Mouse (Mus musculus) layer of hippocampus, postnatal 36 days (tissue): ENCODE results near the gene Fam57b. TPM values are rescaled to one million over a fixed set of nuclear protein-coding genes. Genes with fewer than 3 reads are reported as not detected.

Experiments used
- DNase-seq, 2 experiments: peaks; one replicate each; pipeline ENCODE4 v3.0.0; 2022
- total RNA-seq, 2 experiments: library from RNA; stranded (reverse); gene quantifications; 2 replicates each; pipeline ENCODE4 v1.2.3; 2021

Fam57b gene
- total RNA-seq, 2 experiments from 2014 or later: 75.1 to 83.3 TPM

DNA sequence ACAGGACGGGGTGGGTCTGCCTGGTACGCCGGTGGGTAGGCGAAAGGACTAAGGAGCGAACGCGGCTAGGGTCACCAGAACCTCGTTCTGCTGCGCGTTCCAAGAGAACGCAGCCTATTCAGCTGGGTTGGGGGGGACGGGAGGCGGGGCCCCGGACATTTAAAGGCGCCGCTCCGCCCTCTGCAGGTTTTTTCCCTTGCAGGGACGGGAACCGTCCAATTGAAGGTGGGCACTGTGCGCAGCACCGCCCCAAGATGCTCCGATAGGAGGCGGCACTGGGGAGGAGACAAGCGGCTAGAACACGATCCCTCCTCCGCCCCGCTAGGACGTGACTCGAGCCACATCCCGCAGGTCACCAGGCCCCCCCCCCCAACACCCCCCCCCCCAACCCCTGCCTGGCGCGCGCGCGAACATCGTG is 1.6 kb downstream of the Fam57b start:
- peak; percentile 96 to 98 for DNase-seq

DNA sequence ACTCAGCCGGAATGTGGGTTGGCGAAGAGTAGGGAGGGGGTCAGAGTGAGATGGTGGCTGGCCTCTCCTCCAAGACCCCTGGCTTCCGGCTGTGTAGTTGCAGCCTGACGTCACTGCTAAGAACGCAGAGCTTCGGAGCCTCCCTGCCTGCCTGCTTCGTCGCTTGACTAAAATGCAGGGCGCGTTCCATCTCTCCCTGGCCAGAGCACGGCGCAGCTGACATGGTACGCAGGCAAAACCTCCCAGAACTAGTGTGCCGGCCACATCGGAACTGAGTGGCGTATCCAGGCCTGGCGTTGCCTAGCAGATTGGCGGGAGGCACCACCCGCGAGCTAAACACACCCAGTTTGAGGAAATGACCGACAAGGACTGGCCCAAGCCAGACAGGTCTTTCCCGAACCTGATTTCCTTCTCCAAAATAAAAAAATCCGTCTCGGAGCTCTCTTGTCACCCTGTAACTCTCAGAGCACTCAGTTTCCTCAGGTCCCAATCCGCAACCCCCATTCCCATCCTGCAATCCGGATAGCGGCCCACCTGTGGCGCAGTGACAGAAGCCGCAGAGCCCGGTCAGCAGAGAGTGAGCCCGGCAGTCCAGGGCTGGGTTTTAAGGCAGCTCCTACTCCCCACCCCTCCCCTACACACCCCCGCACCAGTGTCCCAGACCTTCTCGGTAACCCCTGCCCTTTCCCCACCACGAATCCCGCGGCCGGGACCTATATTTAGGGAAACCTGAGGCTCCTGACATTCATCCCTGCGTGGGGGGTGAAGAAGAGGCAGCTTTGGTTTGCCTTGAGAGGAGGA is 2.2 kb downstream of the Fam57b start:
- DNase-seq: peak; percentile 79 to 86

DNA sequence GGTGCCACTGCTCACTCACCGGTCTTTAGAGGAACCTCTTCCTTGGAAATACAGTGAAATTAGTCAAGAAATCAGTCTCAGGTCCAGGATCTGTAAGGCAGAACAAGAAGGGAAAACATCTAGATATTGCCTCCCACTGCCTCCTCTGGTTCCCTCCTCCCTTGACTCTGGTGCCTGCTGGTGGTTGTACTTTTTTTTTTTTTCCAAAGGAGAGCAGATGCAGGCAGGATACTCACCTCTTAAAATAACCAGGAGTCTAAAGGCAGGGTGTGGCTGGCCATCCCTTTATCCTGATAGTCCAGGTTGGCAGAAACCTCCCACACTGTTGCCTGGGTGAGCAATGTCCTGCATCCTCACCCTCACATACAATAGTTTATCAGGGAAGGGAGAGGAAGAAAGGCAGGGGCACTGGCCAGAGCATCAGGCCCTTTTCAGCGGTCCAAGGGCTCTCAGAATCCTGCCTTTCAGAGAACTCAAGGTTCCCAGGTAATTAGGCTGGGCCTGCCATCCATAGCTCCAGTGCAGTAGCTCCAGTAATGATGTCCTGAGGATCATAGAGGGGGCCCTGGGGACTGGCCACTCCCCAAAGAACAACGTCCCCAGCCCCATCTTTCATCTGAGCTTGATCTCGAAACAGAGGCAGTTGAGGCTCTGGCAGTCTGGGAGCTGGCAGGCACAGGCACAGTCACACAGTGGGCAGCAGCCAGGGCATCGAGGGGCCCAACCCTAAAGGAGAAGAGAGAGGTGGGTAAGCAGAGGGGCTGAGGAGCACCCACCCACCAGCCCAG is 3.0 kb downstream of the Fam57b start:
- DNase-seq: no peak

DNA sequence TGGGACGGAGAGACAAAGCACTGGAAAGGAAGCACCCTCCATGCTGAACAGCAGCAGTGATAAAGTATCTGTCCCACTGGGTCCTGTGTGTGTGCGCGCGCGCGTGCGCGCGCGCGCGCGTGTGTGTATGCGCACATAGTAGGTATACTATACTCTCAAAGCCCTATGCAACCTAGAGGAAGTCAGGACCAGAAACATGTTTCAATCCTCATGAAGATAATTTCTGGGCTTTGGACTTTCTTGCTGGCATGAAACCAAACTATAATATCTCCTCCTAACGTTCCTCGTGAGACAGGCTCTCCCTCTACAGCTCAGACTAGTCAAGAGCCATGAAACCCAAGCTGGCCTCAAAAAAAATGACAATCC is 3.6 kb downstream of the Fam57b start:
- no peak for DNase-seq

DNA sequence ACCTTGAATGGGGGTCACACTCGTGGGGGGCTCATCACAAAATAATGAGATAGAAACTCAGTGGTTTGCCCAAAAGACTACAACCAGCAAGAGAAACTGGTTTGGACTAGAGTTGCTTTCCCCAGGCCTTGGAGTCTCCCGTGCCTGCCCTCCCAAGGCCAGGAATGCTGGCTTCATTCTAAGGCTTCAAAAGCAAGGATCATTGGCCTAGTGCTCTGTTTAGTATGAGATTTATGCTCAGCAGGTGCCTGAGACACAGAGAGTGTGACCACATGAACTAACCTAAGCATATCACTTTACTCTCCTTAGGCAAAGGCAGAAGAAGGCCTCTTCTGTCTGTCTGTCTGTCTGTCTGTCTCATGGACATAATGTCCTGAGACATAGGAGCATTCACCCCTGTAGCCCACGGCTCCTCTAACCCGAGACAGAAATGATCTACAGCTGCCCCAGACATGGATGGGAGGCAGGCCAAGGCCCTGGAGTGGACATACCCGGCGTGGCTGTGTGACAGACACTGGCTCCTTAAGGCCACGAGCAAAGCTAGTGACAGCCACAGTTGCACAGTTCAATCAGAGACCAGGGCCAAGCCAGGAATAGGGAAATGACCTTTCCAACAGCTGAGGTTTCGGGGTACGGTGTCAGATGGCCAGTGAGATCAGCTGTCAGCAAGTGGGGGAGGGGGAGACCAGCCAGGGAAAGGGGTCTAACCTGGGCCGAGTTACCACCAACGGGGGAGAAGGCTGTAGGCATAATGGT is 4.8 kb downstream of the Fam57b start:
- no peak for DNase-seq

DNA sequence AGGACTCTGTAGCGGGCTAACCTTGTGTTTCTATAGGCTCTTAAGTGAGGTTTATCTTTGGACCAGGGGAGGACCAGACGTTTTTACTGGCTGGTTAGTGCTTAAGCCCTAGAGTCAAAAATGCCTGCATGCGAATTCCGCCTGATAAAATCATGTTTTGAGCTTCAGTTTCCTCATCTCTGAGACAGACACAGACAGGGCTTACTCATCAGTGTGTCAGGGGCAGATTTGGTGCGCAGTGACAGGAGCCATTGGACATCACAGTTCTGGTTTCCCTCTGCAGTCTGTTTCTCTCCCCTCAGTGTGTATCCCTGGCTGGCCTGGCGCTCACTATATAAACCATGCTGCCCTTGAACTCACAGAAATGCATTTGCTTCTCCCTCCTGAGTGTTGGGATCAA is 5.7 kb downstream of the Fam57b start:
- no peak for DNase-seq

DNA sequence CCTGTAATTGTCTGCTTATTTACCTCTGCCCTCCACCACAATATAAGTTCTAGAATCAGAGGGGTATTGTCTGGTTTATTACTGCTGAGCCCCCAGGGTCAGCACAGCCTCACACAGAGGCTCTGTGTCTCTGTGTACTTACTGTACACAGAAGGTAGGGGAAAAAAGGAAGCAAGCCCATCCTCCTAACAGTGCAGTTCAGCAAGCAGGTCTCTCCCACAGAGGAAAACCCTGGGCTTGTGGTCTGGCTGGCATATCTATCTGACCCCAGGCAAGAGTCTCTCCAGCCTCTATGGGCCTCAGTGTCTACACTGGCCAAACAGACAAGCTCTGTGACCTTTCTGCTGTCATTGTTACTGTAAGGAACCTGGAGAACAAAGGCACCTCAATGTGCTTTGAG is 6.3 kb downstream of the Fam57b start:
- no peak for DNase-seq

DNA sequence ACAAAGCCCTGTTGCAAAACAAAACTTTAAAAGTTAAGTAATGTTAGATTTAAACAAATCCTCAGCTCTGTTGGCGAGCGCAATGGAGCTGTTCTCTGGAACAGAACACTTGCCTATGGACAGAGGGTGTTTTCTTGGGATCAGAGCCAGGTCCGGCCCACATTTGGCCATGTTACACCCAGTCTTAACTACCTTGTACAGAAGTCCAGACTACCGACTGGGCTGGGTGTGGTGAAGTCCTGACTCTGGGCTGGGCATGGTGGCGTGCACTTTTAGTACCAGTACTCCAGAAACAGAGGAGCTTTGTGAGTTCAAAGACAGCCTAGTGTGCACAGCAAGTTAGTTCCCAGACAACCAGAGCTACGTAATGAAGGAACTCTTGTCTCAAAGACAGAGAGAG is 9.5 kb downstream of the Fam57b start:
- DNase-seq: no peak

DNA sequence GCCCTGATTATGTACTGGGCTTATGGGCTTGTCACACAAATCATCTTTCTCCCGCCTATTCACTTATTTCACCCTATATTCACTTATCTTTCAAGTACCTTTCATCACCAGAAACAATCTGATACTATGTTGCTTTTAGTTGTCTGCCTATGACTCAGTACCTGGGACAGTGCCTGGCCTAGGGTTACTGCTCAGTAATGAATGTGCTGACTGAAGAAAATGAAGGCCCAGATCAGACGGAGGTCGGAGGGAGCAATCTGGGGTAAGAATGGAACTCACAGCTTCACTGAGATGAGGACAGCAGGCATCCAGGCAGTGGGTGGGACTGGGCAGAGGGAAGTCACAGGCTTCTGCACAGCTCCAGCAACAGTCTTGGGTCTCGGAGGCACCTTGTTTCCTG is 9.9 kb downstream of the Fam57b start:
- DNase-seq: no peak

DNA sequence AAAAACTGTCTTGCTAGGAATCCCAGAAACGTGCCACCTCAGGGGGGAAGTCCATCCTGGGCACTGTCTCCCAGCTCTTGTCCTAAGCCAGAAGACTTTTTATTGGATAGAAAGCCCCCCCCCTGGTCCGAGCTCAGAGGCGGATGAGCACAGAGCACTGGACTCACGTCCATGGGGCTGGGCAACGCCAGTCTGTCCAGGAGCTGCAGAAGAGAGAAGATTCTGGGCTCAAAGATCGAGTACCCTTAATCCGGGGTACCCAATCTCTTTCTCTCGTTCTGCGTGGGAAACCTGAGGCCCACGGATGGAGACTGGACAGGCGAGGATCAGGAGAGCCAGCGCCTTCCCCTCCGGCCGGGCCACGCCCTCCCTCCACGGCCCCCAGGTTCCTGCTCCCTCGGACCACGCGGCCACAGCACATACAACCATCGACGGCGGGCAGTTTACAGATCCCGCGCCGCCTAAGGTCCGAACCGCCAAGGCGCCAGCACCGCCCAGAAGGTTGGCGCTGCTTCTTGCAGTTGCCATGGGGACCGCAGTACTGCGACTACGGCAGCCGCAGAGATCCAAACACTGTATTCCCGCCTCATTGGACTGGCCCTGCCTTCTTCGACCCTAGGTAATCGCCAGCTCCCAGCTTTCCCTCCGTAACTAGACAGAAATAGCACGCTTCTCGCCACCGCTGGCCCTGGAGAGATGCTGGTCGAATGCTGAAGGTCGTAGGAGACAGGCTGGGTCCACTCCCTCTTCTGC is 11.4 kb downstream of the Fam57b start:
- peak; percentile 89 to 90 for DNase-seq

DNA sequence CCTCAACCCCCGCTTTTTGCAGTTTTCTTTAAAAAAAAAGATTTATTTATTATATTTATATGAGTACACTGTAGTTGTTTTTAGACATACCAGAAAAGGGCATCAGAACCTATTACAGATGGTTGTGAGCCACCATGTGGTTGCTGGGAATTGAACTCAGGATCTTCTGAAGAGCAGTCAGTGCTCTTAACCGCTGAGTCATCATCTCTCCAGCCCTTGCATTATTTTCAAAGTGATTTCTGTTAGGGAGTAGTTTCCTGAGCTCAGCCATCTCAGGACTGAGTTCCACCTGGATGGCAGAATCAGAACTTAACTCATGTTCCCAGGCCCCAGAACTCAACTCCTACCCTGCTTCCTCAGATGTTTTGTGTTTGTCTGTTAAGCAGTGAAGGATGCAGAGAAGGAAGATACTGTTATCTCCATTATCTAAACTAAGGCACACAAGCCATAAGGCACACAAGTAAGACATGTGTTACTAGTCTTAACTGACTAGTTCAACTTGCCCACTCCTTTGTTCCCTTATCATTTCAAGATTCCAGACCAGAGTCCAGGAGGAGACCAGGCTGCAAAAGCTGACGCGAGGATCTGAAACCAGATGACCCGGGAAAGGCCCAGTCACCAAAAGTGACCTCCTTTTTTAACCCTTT is 12.4 kb downstream of the Fam57b start:
- no peak for DNase-seq

DNA sequence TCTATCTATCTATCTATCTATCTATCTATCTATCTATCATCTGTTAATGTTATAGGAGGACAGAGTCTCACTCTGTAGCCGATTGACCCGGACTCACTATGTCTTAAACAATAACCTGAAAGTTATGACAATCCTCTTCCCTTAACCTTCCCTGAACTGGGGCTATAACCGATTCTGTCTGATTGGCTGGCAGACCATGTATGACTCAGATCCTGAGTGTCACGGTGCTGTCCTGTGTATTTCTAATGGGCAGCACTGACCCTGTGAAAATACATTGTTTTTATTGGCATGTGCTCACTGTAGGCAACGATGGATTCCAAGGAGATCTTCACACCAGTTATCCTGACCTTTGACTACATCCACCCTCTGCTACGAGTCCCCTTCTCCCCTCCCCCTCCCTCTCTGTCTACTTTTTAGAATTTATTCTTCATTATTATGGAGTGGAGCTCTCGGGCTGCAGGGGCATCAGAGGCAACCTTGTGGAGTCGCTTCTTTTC is 18.3 kb downstream of the Fam57b start:
- DNase-seq: no peak

DNA sequence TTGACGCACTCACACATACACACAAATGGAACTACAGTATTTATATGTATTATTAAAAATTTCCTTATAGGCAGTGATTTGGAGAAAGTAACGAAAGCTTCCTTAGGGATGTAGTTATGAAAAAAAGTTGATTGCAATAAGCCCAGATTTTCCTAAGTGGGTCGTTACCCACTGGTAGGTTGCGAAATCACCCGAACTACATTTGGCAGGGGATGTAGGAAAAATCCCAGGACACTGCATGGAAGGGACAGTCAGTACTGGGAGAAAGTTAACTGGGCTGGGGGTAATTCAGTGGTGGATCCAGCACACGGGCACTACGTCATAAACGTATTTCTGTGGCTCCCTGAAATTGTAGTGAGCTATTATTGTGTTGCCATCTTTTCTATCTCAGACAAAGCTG is 19.0 kb downstream of the Fam57b start:
- DNase-seq: no peak

DNA sequence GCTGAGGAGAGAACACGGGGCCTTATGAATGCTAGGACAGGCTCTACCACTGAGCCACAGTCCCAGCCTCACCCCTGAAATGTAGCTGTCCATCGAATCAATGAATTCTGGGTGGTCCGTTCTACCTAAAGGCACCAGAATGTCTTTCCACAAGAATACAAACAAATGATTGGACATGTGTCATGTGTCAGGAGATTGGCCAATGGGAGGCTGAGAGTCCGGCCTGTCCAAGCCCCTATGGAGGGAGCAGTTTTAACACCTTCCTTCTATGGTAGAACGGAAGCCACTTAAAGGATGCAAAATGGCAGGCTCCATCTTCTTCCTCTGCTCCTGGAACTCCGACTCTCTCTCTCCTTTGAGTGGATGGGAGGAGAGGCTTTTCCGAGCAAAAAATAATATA is 20.1 kb downstream of the Fam57b start:
- DNase-seq: no peak

DNA sequence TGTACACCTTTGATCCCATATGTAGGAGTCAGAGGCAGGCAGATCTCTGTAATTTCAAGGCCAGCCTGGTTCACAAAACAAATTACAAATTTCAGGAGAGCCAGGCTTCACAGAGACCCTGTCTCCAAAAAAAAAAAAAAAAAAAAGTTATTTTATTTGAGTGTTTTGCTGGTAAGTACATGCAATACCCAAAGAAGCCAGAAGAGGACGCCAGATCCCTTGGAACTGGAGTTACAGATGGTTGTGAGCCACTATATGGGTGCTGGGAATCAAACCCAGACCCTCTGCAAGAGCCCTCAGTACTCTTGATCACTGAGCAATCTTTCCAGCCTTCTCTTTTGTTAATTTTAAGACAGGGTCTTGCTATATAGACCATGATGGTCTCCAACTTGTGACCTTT is 21.4 kb downstream of the Fam57b start:
- no peak for DNase-seq

DNA sequence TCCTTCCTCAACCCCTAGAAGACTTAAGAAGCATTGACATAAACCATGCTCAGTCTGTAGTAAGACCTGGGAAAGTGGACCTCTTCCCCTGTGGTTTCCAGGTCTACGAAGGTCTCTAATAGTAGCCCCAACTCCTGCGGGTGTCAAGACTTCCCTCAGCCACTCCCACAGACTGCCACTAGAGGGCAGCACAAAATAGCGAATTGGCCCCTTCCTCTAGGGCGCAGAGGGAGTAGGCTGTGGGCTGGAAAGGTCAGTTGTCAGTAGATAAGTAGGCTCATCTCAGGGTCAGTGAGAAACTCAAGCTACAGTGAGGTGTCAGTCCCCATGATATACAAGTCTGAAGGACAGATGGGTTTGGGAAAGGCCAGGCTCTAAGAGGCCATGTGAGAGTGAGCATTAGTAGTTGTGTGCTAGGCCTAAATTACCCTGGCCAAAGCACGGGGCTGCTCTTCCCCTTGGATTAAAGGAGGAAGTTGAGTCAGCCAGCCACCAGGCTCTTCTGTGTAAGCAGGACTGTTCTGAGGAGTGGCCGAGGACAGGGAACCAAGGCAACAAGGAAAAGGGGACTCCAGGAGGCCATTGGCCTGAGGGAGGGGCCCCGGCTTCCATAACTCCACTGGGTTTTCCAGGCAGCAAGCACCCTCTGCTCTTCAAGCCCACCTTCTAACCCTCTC is 24.5 kb downstream of the Fam57b start:
- DNase-seq: peak; percentile 70 to 77

DNA sequence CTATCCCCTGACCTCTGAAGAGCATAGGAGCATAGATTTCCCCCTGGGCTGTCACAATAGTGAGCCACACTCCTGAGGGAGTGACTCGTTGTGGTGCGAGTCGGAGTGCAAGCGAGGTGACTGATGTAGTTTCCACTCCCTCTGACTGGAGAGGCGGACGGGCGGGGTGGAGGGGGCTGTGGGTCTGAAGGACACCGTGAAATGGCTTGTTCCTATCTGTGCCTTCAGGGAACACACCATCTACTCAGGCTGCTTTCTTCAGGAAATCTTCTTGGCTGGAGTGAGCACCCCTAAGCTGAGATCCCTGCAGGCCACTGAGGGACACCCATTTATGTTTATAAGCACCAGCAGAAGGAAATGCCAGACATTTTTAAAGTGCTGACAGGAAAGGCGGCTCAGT is 25.3 kb downstream of the Fam57b start:
- no peak for DNase-seq

DNA sequence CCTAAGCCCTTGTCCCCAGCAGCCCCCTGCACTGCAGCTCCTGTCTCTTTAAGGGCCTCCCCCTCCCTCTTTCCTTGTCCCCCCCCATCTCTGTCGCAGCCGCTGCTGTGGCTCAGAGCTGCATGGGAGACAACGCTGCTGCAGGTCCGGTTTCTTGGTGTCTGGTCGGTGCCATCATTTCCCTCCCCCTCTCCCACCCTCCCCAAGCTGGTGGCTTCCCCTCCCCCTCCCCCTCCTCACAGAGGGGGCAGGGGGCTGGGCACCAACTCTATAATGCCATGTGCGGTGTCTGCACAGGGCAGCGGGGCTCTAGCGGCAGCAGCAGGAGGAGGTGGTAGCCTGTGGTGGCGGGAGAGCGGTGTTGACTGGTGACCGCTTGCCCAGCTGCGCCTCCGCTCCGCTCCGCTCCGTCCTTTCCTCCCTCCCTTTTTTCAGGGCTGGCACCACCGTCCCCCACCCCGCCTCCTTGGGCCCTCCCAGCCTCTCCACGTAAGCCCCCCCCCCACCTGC is 25.8 kb downstream of the Fam57b start:
- no peak for DNase-seq

DNA sequence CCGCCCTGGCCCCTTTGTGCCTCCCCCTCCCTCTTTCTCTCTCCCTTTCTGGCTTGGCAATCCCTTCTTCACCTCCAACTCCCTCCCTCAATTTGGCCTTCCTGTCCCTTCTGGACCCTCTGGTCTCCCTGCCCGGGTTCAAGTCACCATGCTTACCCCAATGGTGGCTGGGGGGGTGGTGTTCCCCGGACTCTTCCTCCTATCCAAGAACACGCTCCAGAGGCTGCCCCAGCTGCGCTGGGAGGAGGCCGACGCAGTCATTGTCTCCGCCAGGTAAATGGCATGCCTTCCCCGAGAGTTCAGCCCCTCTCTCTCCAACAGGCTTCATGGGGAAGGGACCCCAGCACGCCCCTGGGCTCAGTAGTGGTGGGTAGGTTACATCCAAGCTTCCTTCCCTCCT is 26.5 kb downstream of the Fam57b start:
- DNase-seq: no peak

DNA sequence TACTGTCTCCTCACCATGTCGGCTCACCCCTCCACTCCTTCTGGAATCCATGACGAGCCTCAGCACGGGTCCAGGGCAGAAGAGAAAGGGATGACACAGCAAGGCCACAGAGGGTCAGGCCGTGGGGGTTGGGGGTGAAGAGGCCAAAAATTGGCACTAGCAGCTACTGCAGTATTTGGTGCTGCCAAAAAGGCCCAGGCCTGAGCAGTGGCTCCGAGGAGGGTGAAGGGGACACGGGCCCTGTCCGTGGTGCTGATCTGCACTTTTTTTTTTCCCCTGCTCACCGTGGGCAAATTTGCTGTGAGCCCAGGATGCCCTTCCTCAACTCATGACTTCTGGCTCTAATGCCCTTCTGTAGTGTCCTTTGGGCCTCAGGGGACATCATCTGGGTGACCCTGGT is 27.9 kb downstream of the Fam57b start:
- no peak for DNase-seq

DNA sequence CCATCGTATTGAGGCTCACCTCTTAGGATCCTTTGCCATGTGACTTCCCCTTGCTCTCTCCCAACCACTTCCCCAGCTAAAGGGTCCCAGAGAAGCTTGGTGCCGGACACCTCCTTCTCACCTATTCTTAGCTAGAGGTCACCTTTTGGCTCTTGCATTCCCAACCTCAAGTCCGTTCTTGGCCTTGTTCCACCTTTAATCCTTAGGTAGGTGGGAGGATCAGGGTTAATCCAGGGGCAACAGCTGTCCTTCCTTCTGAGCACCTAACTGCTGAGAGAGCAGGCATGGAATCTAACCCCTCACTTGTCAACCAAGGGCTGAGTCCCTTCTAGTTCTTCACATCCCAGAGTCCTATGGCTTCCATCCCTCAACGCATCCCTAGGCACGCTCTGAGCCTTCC is 28.5 kb downstream of the Fam57b start:
- no peak for DNase-seq
